Mouse (Mus musculus) gastrocnemius, postnatal 25 days (tissue): Measurements from ENCODE around the gene Ift81. TPM values are rescaled to one million over a fixed set of nuclear protein-coding genes. Genes with fewer than 3 reads are reported as not detected.
A peak's percentile ranks its signal among the peaks of the same experiment; 100 is the strongest.

Experiments
- DNase-seq: peaks from one replicate; pipeline ENCODE4 v3.0.0; 2022
- total RNA-seq, 2 experiments: library from RNA; stranded (reverse); gene quantifications; 1 replicate in 1 of 2; 2 replicates in 1 of 2; pipeline ENCODE4 v1.2.3; 2021

Gene Ift81
- total RNA-seq, 2 experiments from 2014 or later = 2.6 to 7.1 TPM

DNA sequence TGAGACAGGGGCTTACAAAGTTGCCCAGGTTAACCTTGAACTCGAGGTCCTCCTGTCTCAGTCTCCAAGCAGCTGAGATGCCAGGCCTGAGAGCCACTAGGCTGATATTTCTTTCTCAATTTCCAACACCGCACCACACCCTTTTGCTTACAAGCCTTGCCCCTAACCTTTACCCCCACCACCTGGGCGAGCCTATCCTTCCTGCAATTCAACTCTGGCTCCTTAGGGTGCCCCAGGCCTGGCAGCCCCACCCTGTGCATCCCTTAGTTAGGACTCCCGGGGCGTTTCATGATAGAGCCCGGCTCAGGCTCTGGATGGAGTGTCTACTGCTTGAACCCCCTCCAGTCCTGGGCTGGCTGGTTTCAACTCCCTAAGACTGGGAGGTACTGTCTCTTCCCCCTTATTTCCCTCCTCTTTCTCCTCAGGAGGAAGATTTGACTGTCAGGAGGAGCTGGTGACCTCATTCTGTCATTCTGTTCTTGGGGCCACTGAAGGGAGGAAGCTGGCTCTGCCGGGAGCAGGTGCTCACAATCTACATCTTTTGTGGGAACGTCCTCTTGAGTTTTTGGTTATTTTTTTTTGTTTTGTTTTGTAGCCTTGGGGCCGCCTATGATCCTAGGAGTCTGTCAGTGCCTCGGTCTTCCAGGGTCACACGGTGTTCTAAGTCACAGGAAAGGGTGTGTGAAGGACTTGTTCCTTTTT is 98.1 kb downstream of the Ift81 start:
- DNase-seq = no peak

DNA sequence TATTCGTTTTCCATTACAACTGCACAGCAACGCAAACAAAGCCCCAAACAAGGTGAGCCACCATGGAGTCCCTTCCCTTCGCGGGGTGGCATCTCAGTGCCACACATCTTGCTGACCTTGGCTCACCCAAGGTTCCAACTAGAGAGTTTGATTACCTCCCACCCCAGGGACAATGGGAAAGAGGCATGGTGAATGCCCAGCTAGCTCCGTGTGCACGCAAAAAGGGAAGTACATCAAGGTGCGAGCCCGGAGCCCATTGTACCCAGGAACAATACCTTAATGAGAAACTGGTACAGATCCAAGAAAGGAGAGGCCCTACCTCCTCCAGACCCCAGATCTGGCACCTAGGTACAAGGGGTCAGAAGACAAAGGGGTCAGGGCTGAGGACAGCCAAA is 100.2 kb downstream of the Ift81 start:
- no peak for DNase-seq

- no peak for DNase-seq
Observed at GRCm38 (mm10) chr5:122513421-122514126, 100.7 kb downstream of the Ift81 start.

DNA sequence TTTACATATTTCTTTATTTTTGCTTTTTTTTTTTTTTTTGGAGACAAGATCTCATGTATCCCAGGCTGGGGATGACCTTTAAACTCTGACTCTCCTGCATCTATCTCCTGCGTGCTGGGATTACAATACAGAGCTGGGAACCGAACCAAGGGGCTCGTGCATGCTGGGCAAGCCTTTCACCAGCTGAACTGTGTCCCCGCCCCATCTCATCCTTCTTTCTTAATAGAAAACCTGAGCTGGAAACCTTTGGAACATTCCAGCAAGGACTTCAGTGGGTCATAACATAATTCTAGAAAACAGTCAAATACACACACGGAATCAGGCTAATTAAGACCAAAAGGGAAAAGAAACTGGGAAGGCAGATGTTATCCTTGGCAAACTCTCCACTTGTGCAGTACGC is 102.3 kb downstream of the Ift81 start:
- no peak for DNase-seq

DNA sequence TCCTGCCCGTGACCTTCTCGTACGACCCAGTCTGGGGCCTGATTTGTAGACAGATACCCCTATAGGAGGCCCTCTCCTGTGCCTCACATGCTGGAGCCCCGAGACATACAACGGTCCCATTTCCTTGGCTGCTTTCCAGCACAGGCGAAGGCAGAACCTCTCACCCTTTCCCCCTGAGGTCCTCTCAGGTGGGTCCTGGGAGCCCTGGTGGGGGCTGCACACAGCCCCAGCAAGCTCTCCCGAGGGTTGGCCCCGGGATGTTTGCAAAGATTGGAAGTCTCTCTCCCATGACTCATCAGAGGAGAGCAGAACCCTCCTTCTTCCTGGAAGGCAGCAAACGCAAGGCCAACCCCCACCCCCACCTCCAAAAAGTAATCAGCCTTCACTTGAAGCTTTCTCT is 102.9 kb downstream of the Ift81 start:
- no peak for DNase-seq

DNA sequence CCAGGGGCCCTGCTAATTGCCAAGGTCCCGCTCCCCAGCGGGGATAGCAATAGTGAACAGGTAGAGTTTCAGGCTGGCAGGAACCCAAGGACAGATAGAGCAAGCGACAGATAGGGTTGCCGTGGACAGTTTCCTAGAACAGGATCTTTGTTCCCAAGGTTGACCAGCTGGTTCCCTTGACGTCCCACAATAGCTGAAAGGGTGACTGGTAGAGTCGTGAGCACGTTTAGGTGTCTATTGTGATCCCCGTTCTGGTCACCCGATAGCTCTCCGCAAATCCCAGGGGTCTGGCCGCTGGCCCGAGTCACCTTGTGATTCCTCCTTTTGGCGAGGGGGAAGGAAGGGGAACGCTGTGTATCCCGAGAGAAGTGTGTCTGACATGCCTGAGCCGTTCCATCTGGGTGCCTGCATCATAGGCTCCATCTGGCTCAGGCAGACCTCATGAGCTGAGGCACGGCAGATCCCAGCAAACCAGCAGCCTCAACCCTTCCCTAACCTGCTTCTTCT is 103.6 kb downstream of the Ift81 start:
- no peak for DNase-seq

DNA sequence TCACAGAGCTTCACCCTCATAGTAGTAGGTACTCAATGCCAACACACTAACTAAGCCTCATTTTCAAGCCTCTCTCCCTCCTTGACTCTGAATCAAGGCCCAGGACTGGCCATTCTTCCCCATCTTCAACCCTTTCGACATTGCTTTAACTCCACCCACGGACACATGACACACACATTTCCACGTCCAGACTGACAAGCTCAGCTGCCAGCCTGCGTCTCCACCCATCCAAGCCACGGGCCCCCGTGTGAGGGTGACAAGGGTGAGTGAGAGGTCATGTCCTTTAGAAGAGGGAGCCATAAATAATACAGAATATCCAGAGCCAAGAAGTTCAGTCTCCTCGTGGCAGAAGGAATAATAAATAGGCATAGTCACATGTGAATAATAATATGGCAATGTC is 104.7 kb downstream of the Ift81 start:
- peak; percentile 11 for DNase-seq

- DNase-seq = no peak
Observed at GRCm38 (mm10) chr5:122508861-122509306, 105.4 kb downstream of the Ift81 start.

GRCm38 (mm10) chr5:122507396-122507795 is 106.9 kb downstream of the Ift81 start:
- DNase-seq = no peak

GRCm38 (mm10) chr5:122506462-122506861 is 107.9 kb downstream of the Ift81 start:
- no peak for DNase-seq

GRCm38 (mm10) chr5:122505554-122505953 is 108.8 kb downstream of the Ift81 start:
- DNase-seq = no peak

GRCm38 (mm10) chr5:122503760-122504119 is 110.6 kb downstream of the Ift81 start:
- no peak for DNase-seq

GRCm38 (mm10) chr5:122503015-122503759 is 111.1 kb downstream of the Ift81 start:
- no peak for DNase-seq

DNA sequence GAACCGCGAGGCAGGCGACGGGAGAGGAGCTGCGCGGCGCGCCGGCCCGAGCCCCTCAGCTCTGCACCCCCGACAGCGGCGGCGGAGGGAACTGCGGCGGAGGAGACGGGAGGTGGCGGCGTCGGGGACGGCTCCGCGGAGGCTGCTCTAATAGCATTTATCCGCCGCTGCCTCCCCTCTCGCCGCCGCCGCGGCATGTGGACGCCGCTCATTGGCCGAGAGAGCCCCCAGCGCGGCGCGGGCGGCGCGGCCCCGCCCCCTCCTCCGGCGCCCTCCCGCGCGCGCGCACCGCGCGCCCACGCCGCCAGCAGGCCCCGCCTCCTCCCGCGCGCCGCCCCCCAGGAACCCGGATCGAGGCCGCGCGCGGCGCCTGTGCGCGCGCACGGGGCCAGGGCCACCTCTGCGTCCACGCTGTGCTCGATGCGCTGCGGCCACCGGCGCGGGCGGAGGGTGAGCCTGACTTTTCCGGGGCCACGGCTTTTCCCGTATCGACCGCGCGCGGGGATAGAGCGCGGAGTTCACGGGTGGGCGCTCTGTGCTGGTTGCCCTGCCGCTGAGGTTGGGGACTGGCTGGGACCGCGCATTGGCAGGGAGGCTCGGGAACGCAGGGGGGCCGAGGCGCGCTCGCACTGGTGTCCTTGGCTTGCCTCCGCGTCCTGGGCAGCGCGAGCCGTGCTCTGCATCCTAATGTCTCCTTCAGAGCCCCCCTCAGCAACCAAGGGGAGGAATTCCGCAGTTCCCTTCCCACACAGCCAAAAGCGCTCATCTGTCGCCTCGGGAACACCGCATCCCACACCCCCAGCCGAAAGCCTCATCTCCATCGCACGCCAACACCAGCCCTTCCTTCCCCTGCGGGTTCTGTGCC is 112.0 kb downstream of the Ift81 start, which contains the start of gene Atp2a2:
TSS of gene Atp2a2 (minus strand) at position 149 of the 865 bp plus-strand sequence.
- peak; percentile 89 for DNase-seq

DNA sequence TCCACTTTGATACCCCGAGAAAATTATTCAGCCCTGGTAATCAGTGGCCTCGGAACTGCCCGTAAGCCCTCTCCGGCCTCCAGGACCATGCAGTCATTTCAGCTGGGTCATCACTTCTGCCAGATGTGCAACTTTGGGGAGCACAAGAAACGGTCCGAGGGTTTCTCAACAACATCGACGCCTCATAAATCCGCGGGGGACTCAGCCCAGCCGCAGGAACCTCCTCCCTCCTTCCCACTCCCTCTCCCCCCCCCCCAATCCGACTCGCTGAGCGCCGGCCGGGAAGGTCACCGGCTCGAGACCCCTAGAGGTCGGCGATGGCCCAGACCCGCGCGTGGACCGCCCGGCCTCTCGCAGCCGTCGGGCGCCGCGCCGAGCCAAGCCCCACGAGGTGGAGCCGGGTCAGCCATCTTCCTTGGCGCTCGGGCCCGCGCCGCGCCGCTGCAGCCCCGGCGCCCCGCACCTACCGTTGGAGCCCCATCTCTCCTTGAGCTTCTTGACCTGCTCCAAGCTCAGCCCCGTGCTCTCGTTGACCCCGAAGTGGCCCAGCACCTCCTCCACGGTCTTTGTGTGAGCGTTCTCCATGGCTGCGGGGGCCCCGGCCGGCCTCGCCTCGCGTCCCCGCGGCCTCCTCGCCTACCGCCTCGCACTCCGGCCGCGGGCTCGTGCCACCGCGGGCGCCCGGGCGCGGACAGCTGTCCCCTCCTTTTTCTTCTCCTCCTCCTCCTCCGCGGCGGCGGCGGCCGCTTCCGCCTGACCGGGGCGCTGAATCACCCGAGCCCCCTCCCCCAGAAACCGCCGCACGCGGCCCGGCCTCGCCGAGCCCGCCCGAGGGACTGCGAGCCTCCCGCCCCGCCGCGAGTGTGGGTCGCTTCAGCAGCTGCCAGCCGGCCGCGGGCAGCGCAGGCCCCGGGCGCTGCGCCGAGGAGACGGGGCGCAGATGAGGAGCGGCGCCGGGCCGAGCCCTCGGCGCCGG is 112.9 kb downstream of the Ift81 start:
- DNase-seq = peak; percentile 64

DNA sequence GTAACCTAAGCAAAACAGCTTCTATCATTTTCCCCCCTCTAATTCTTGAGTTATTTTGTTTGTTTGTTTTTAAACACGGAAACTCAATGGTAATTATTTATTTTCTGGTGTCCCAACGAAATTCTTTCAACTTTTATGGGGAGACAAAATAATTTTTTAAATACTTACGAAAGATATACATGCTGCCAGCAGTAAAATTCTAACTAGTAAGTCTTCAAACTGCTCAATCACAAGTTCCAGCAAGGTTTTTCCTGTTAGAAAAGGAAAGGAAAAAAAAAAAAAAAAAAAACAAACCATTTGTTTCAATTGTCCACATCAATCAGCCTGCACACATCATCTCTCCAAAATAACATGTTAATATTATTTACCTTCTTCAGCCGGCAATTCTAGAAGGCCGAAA is 113.8 kb downstream of the Ift81 start:
- DNase-seq = no peak
